Mouse (Mus musculus): ENCODE measurements at regions not wholly inside any gene's neighbourhood (a gene's known extent, or its start where the extent isn't known, plus 50 kb on each side); places are given as distances from the start of the nearest gene placed in this dataset.

GRCm38 (mm10) chr3:10697698-10698452, 362.4 kb upstream of the Gm38303 start:
- DNase-seq, result no peak

GRCm38 (mm10) chr3:10685501-10685951, 350.0 kb upstream of the Gm38303 start:
- no peak for DNase-seq

GRCm38 (mm10) chr3:10684885-10685500, 349.5 kb upstream of the Gm38303 start:
- peak; percentile 18 for DNase-seq

GRCm38 (mm10) chr3:10681938-10682337, 346.5 kb upstream of the Gm38303 start:
- DNase-seq, result no peak

GRCm38 (mm10) chr3:10647975-10648511, 312.6 kb upstream of the Gm38303 start:
- DNase-seq, result no peak

Measured in lung, postnatal 36 days (tissue).